Mouse (Mus musculus) heart, adult 2 months (tissue): ENCODE measurements at regions not wholly inside any gene's neighbourhood (a gene's known extent, or its start where the extent isn't known, plus 50 kb on each side); places are given as distances from the start of the nearest gene placed in this dataset.

Experiments used
- DNase-seq, 2 experiments: peaks; one replicate each; pipeline ENCODE4 v3.0.0; 2021
- H3K27ac ChIP-seq: fragments of 200-600 bp; 2 replicates; pipeline ENCODE4 v1.8.1; 2022
- H3K27me3 ChIP-seq: fragments of 200-500 bp; 2 replicates; pipeline ENCODE4 v1.6.1; 2012; ENCODE audit warnings: mild to moderate bottlenecking, low read length, inconsistent platforms, mixed read lengths; ENCODE audit not compliant: control insufficient read depth, insufficient read depth
- H3K36me3 ChIP-seq: fragments of 200-500 bp; 2 replicates; pipeline ENCODE4 v1.6.1; 2012; ENCODE audit warnings: low read length, inconsistent platforms; ENCODE audit not compliant: control insufficient read depth, insufficient read depth
- H3K4me1 ChIP-seq: fragments of 200-500 bp; 2 replicates; pipeline ENCODE4 v1.6.1; 2011; ENCODE audit warnings: low read length; ENCODE audit not compliant: control insufficient read depth, insufficient read depth
- H3K4me3 ChIP-seq: fragments of 200-600 bp; 2 replicates; pipeline ENCODE4 v1.8.1; 2022
- H3K79me2 ChIP-seq: fragments of 200-500 bp; replicated peaks from 2 replicates; pipeline ENCODE4 v1.6.1; 2012; ENCODE audit warnings: mild to moderate bottlenecking, inconsistent platforms, low read length, moderate library complexity, mixed read lengths; ENCODE audit not compliant: control insufficient read depth, insufficient read depth
- H3K9ac ChIP-seq: fragments of 200-500 bp; 2 replicates; pipeline ENCODE4 v1.6.1; 2012; ENCODE audit warnings: low read depth, mild to moderate bottlenecking, control low read depth, inconsistent platforms, low read length, mixed read lengths
- CTCF ChIP-seq: fragments of 200-600 bp; IDR thresholded peaks from 2 replicates; pipeline ENCODE4 v1.8.1; 2022; ENCODE audit warnings: antibody characterized with exemption, mild to moderate bottlenecking, moderate library complexity
- EP300 ChIP-seq: fragments of 200-500 bp; IDR thresholded peaks from 2 replicates; pipeline ENCODE4 v1.6.1; 2011; ENCODE audit warnings: low read depth, low read length, control low read depth; ENCODE audit not compliant: insufficient read depth
- POLR2A ChIP-seq: fragments of 200-500 bp; IDR thresholded peaks from 2 replicates; pipeline ENCODE4 v1.6.1; 2011; ENCODE audit warnings: mild to moderate bottlenecking, low read depth, low read length, control low read depth; ENCODE audit not compliant: insufficient read depth
- WGBS: fragments of 180-500 bp; shearing (Covaris S2); methylation state at CpG from one replicate; pipeline ENCODE4 v1.1.7; 2018; 5-methylcytosine and 5-hydroxymethylcytosine counted together
- intact Hi-C: fragments of 180-260 bp; cut with DNase I; formaldehyde crosslinking; loops from one replicate; pipeline ENCODE4 v1.15.1; 2025
- microRNA-seq, 2 experiments: library from miRNA; unstranded; fragments of <30 nt; microRNA quantifications; one replicate each; pipeline ENCODE4 v1.2.0; 2021

DNA sequence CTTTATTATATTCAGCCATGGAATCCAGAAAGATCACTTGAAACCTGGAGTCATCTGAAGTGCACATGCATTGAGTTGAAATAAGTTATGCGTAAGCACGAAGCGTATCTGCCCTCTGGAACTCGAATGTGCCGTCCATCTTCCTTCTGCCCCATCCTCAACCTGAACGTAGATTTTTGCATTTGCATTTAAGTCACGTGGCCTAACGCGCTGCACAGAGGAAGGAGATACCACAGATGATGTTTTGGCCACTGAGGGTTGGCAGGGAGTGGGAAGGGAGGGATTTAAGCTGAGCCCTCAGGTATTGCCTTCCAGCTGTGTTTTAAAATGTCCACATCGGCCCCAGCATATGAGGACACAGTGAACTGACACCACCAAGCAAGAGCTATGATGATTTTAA lies 63.6 kb upstream of the Runx1 start:
- intact Hi-C loops = no loop called here
- no peak overlapping the region for H3K9ac ChIP-seq
- no peaks in the 10 kb centered on the region for H3K79me2 ChIP-seq
- H3K27me3 ChIP-seq = no peaks in the 10 kb centered on the region
- no peaks in the 10 kb centered on the region for H3K36me3 ChIP-seq
- WGBS = 91% methylated on average over 10 of the region's 10 CpGs
- H3K27ac ChIP-seq = no peak overlapping the region
- H3K4me3 ChIP-seq = no peak overlapping the region
- DNase-seq = no peak
- TF ChIP-seq POLR2A = no peak
- TF ChIP-seq EP300 = no peak
- TF ChIP-seq CTCF = no peak
- H3K4me1 ChIP-seq = no peaks in the 10 kb centered on the region

DNA sequence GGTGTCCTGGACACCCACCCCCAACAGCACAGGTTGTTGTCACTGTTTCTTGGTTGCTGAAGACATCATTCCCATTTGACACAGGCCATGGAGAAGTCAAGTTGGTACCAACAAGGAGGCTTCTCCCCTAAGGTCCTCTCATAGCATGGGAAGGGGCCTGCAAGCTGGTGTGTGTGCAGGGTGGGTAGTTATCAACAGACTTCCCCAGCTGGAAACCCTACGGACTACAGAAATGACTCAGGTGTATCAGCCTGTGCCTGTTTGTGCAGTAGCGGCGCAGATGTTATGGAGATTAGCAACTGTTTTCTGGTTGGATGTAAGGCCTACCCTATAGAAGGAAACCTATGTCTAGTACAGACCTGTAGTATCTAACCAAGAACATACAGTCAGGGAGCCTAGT lies 60.3 kb upstream of the Runx1 start:
- no peaks in the 10 kb centered on the region for H3K27me3 ChIP-seq
- no peak overlapping the region for H3K27ac ChIP-seq
- no peak overlapping the region for H3K4me3 ChIP-seq
- WGBS = 98% methylated on average over 3 of the region's 3 CpGs
- no peak overlapping the region for H3K9ac ChIP-seq
- H3K36me3 ChIP-seq = no peaks in the 10 kb centered on the region
- H3K4me1 ChIP-seq = peaks cover 2% of the 10 kb centered on the region
- no peak for DNase-seq
- H3K79me2 ChIP-seq = no peaks in the 10 kb centered on the region
- intact Hi-C loops = no loop called here
- TF ChIP-seq POLR2A (no peak), EP300 (no peak), CTCF (no peak)

DNA sequence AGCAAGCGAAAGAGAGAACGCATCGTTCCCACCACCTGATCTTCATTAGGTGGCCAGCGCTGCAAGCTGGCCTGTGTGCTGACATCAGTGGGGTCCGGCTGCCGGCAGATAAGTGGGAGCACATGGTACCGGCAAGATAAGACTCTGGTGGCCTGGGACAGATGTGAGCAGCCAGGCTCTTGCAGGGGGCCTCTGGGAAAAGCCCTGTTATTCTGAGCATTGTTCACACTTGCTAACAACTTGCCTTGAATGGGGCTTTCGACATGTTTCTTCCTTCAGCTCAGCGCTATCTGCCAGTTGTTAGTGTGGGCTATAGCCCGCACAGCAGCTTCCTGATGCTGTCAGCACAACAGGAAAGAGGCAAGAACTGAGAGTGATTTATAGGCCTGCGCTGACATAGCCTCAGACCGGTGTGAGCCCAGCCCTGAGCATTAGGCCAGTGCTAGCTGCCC lies 57.9 kb upstream of the Runx1 start:
- no peak for TF ChIP-seq EP300
- no peak for TF ChIP-seq CTCF
- TF ChIP-seq POLR2A = no peak
- H3K9ac ChIP-seq = no peak overlapping the region
- 14% methylated on average over 12 of the region's 12 CpGs for WGBS
- DNase-seq = peak in 1 of 2 experiments; percentile 14
- no peaks in the 10 kb centered on the region for H3K79me2 ChIP-seq
- no peak overlapping the region for H3K4me3 ChIP-seq
- H3K36me3 ChIP-seq = no peaks in the 10 kb centered on the region
- H3K4me1 ChIP-seq = peaks cover 2% of the 10 kb centered on the region
- no peak overlapping the region for H3K27ac ChIP-seq
- intact Hi-C loops = no loop called here
- H3K27me3 ChIP-seq = no peaks in the 10 kb centered on the region

DNA sequence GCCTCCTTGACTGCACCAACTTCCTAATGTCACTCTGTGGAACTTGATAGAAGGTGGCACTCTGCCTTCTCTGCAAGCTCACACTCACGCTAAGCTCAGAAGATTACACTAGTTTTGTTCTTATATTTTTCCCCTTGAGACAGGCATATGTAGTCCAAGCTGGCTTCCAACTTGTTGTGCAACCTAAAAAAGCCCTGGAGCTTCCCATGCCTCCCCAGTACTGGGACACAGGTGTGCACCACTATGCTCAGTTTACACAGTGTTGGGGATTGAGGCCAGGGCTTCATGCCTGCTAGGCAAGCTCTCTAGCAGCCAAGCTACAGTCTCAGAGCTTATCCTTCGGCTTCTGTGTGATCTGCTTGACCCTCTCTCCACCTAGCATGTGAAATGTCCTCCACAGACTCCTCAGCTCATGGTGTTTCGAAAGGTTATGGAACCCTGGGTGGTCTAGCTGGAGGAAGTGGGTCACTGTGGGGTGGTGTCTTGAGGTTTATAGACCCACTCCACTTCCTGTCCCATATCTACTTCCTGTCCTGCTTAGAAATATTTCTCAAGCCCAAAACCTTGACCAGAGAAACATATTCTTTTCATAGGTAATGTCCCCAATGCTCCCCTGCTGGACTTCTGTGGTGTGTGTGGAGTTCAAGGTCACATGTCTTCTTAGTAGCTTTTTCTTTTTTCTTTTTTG lies 54.6 kb upstream of the Runx1 start:
- intact Hi-C loops = no loop called here
- no peak overlapping the region for H3K9ac ChIP-seq
- H3K27me3 ChIP-seq = no peaks in the 10 kb centered on the region
- no peak for TF ChIP-seq CTCF
- no peak for TF ChIP-seq EP300
- TF ChIP-seq POLR2A = no peak
- no peak overlapping the region for H3K27ac ChIP-seq
- 83% methylated on average over 3 of the region's 3 CpGs for WGBS
- H3K79me2 ChIP-seq = no peaks in the 10 kb centered on the region
- no peaks in the 10 kb centered on the region for H3K36me3 ChIP-seq
- no peak overlapping the region for H3K4me3 ChIP-seq
- DNase-seq = no peak
- H3K4me1 ChIP-seq = peaks cover 2% of the 10 kb centered on the region

- Histone ChIP-seq H3K27ac (no peak overlapping the region), H3K27me3 (no peaks in the 10 kb centered on the region), H3K79me2 (no peaks in the 10 kb centered on the region), H3K9ac (no peak overlapping the region), H3K4me3 (no peak overlapping the region), H3K36me3 (no peaks in the 10 kb centered on the region), H3K4me1 (no peaks in the 10 kb centered on the region)
- WGBS = 81% methylated on average over 10 of the region's 10 CpGs
- no peak for TF ChIP-seq EP300
- no peak for TF ChIP-seq CTCF
- intact Hi-C loops = no loop called here
- no peak for DNase-seq
These were observed 52.1 kb upstream of the Runx1 start for GRCm38 (mm10) chr16:92878081-92878480.

Small RNAs in the stretch of these regions (microRNA-seq; reads per million reads assigned to microRNA genes)
- gene Gm28003 (0 reads per million in 2 experiments), gene Mir802 (0 reads per million in 2 experiments)
